Comparison of ENCODE assay signal across 8 mouse cellular contexts in genomic region chr12:8674377-8674864, GRCm38 (mm10). TPM values are rescaled to one million over a fixed set of nuclear protein-coding genes. Genes with fewer than 3 reads are reported as not detected.
A peak's percentile ranks its signal among the peaks of the same experiment; 100 is the strongest.
DNase-seq lines count a peak whose midpoint lies in the region; ATAC-seq lines count a peak whose summit lies in the region.

No protein-coding gene starts in this region.

- peak overlapping the region; percentile 98 for H3K27ac ChIP-seq in forebrain, embryonic 11.5 days (ENCODE audit: low read depth, low read length)
- peak overlapping the region; percentile 100 for H3K27ac ChIP-seq in hindbrain, embryonic 10.5 days

- peaks cover 12% of the 10 kb centered on the region for H3K4me1 ChIP-seq in forebrain, embryonic 11.5 days (replicated peaks; ENCODE audit: control insufficient read depth, insufficient read depth, low read length)
- peaks cover 28% of the 10 kb centered on the region for H3K4me1 ChIP-seq in hindbrain, embryonic 10.5 days (replicated peaks)

- H3K9ac ChIP-seq in forebrain, embryonic 11.5 days (ENCODE audit: low read length): peak overlapping the region; percentile 99

- peak; percentile 86 for ATAC-seq in forebrain, embryonic 11.5 days (replicated peaks; ENCODE audit: low FRiP score)
- ATAC-seq in megakaryocyte progenitor cell, adult 5-6 weeks (replicated peaks; ENCODE audit: poor library complexity): peak; percentile 40

- peak; percentile 62 for DNase-seq in cerebellum, adult 11 months
- no peak for DNase-seq in cerebellum, adult 9-10 months
- DNase-seq in adrenal gland, postnatal 14 days: peak; percentile 73
- DNase-seq in forebrain, embryonic 11.5 days (ENCODE audit: low spot score): peak; percentile 88
- peak; percentile 78 for DNase-seq in hindbrain, embryonic 10.5 days (ENCODE audit: low spot score)
- DNase-seq in left cerebral cortex, postnatal 4 days: peak; percentile 71
- DNase-seq in spleen, adult 12 weeks (ENCODE audit: low spot score): peak; percentile 50

- peak overlapping the region; percentile 50 for H3K4me2 ChIP-seq in forebrain, embryonic 11.5 days (ENCODE audit: low read depth, low read length, severe bottlenecking)

- intact Hi-C loops in left cerebral cortex, postnatal 4 days (cut with DNase I): no loop called here

- peak overlapping the region; percentile 95 for H3K4me3 ChIP-seq in forebrain, embryonic 11.5 days (ENCODE audit: low read depth, low read length)
- peak overlapping the region; percentile 92 for H3K4me3 ChIP-seq in hindbrain, embryonic 10.5 days

- H3K9me3 ChIP-seq in forebrain, embryonic 11.5 days (ENCODE audit: control insufficient read depth, low read length): no peaks in the 10 kb centered on the region
- peaks cover 8% of the 10 kb centered on the region; the same call in 1 of the 2 replicates for H3K9me3 ChIP-seq in hindbrain, embryonic 10.5 days

- H3K27me3 ChIP-seq in forebrain, embryonic 11.5 days (ENCODE audit: control insufficient read depth, insufficient read depth, low read length): no peaks in the 10 kb centered on the region
- H3K27me3 ChIP-seq in hindbrain, embryonic 10.5 days (ENCODE audit: insufficient read depth, poor library complexity, severe bottlenecking): no peaks in the 10 kb centered on the region

- WGBS in forebrain, embryonic 11.5 days: under 1% methylated on average over 36 of the region's 62 CpGs
- WGBS in hindbrain, embryonic 10.5 days: under 1% methylated on average over 62 of the region's 62 CpGs

- H3K36me3 ChIP-seq in forebrain, embryonic 11.5 days (ENCODE audit: control insufficient read depth, insufficient read depth, low read length): no peaks in the 10 kb centered on the region
- peaks cover 2% of the 10 kb centered on the region for H3K36me3 ChIP-seq in hindbrain, embryonic 10.5 days

RNA-seq across cellular contexts. Expression of gene Pum2, which starts 0.5 kb away (rescaled TPM):
- total RNA-seq in adrenal gland, postnatal 14 days (2021): 136 and 152 TPM in 2 replicates
- 101 and 106 TPM in 2 replicates for polyA plus RNA-seq in forebrain, embryonic 11.5 days (2014; fragmentation: Nextera tagmentation; extraction: Ambion mirVana)
- polyA plus RNA-seq in hindbrain, embryonic 10.5 days (2016; fragmentation: Nextera tagmentation; extraction: Ambion mirVana): 51.6 and 59.5 TPM in 2 replicates
- total RNA-seq in left cerebral cortex, postnatal 4 days (2021): 100 to 1,000 TPM; 183 to 192 TPM
- total RNA-seq in megakaryocyte progenitor cell, adult 5-6 weeks (2015): 164 and 166 TPM in 2 replicates
- 116 and 129 TPM in 2 replicates for total RNA-seq in megakaryocyte progenitor cell, adult 5-6 weeks (2017)
